Mouse (Mus musculus): ENCODE data around the gene Usp32.

DNA sequence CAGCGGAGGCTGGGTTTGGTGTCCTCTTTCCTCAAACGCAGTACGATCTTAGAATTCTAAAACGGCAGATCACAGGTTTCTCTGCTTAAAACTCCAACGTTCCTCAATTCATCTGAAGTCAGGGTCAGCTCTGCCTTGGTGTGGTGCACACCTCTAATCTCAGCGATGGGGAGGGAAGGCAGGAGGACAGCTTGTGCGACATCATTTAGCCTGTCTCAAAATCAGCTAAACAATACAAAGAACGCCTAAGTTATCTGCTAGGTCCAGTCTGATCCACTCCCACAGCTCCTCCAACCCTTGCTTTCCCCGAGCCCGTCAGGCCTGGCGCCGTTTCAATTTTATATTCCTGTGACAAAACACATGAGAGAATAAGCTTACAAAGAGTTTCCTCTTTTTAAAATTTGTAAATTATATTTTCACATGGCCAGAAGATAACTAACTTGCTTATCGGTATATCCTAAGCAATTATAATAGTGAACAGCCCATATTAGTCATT is 43.4 kb upstream of the Usp32 start:
- TF ChIP-seq CTCF (IDR thresholded peaks at IDR 0.05; ENCODE audit: borderline replicate concordance, insufficient read depth, low read depth, low read length) (no peak), POLR2A (IDR thresholded peaks at IDR 0.05; ENCODE audit: borderline replicate concordance, insufficient read depth, low read length) (no peak)
